Mouse (Mus musculus) Patski (cell line): ENCODE data around the gene Fam114a1. TPM values are rescaled to one million over a fixed set of nuclear protein-coding genes. Genes with fewer than 3 reads are reported as not detected.

ENCODE experiments used
- ATAC-seq: fragments of 100-300 bp; one replicate; pipeline ENCODE4 v1.8.0; 2021
- CTCF ChIA-PET: fragments of 350-600 bp; sonication (Branson Sonifier 250); formaldehyde crosslinking; loops from one replicate; lab custom pipeline; 2022; ENCODE audit warnings: inconsistent platforms; lab: Charles Lee
- POLR2A ChIA-PET: fragments of 350-600 bp; sonication (Branson Sonifier 250); formaldehyde crosslinking; loops from one replicate; lab custom pipeline; 2022; ENCODE audit warnings: antibody characterized with exemption, inconsistent platforms; lab: Charles Lee
- DNase-seq: peaks from one replicate; pipeline ENCODE4 v3.0.0-alpha.2; 2011; ENCODE audit warnings: low read depth, low spot score
- H3K27me3 ChIP-seq: fragments of 371-371 bp; one replicate; pipeline ENCODE4 v1.5.1; 2021
- CTCF ChIP-seq: fragments of 100-300 bp; IDR thresholded peaks from one replicate; pipeline ENCODE4 v1.5.1; 2021
- in situ Hi-C: fragments of 300-500 bp; cut with MboI; formaldehyde crosslinking; loops from 3 replicates; pipeline ENCODE4 v1.11.1; 2018; ENCODE audit warnings: low pct_unique_long_range_greater_than_20kb, mixed read lengths
- polyA plus RNA-seq: library from polyadenylated mRNA; unstranded; gene quantifications from one replicate; pipeline ENCODE4 v1.2.3, GENCODE M21; 2021

Gene Fam114a1
- 29.7 TPM for polyA plus RNA-seq

GRCm38 (mm10) chr5:64969861-64970771 is at the start of gene Fam114a1:
Gene Fam114a1 (plus strand): TSS chr5:64970071.
- CTCF ChIA-PET, result interaction anchor here (1.0 to 1.2 kb wide), 2 partner anchors 16 to 21 kb away, joined by 3 read pairs; no protein-coding TSS in a partner anchor
- no peak for TF ChIP-seq CTCF
- POLR2A ChIA-PET, result interaction anchor here (0.6 to 1.6 kb wide), 3 partner anchors 10 to 19 kb away, joined by 3 to 7 read pairs (median 3); no protein-coding TSS in a partner anchor
- in situ Hi-C loops, result loop anchor here (10.0 kb wide), 1 partner anchor 465 kb away; no protein-coding TSS in a partner anchor
- H3K27me3 ChIP-seq, result no peaks in the 10 kb centered on the region
- DNase-seq (no peak), ATAC-seq (peak; percentile 86)

- ATAC-seq, result no peak
- no peak for TF ChIP-seq CTCF
- POLR2A ChIA-PET, result no interaction called here
- CTCF ChIA-PET, result no interaction called here
- in situ Hi-C loops, result no loop called here
- no peaks in the 10 kb centered on the region for H3K27me3 ChIP-seq
- no peak for DNase-seq
Measured at GRCm38 (mm10) chr5:64922891-64923381, 46.9 kb upstream of the Fam114a1 start.

- DNase-seq (no peak), ATAC-seq (no peak)
- CTCF ChIA-PET, result interaction anchor here (0.8 to 1.8 kb wide), 6 partner anchors 13 to 51 kb away, joined by 3 to 10 read pairs (median 6); no protein-coding TSS in a partner anchor
- in situ Hi-C loops, result no loop called here
- no peak for TF ChIP-seq CTCF
- POLR2A ChIA-PET, result interaction anchor here (0.6 to 1.4 kb wide), 3 partner anchors 23 to 313 kb away, joined by 3 to 5 read pairs (median 4); no protein-coding TSS in a partner anchor
- no peaks in the 10 kb centered on the region for H3K27me3 ChIP-seq
Measured at GRCm38 (mm10) chr5:64932215-64932614, 37.7 kb upstream of the Fam114a1 start.

GRCm38 (mm10) chr5:64932775-64933174 is 37.1 kb upstream of the Fam114a1 start:
- in situ Hi-C loops, result no loop called here
- POLR2A ChIA-PET, result interaction anchor here (0.6 to 0.7 kb wide), 2 partner anchors 102 to 312 kb away, joined by 4 to 5 read pairs; no protein-coding TSS in a partner anchor
- CTCF ChIA-PET, result interaction anchor here (0.7 to 1.8 kb wide), 10 partner anchors 13 to 52 kb away, joined by 3 to 10 read pairs (median 6); no protein-coding TSS in a partner anchor
- ATAC-seq (no peak), DNase-seq (no peak)
- H3K27me3 ChIP-seq, result no peaks in the 10 kb centered on the region
- no peak for TF ChIP-seq CTCF

- in situ Hi-C loops, result loop anchor here (10.0 kb wide), 2 partner anchors 67 to 647 kb away; no protein-coding TSS in a partner anchor
- no peak for TF ChIP-seq CTCF
- H3K27me3 ChIP-seq, result no peaks in the 10 kb centered on the region
- ChIA-PET POLR2A (no interaction called here), CTCF (interaction anchor here (0.9 to 1.2 kb wide), 3 partner anchors 14 to 68 kb away, joined by 3 to 4 read pairs (median 3); no protein-coding TSS in a partner anchor)
- ATAC-seq (no peak), DNase-seq (no peak)
Measured at GRCm38 (mm10) chr5:64951486-64951885, 18.4 kb upstream of the Fam114a1 start.

GRCm38 (mm10) chr5:64954931-64955330 is 14.9 kb upstream of the Fam114a1 start:
- ChIA-PET POLR2A (no interaction called here), CTCF (interaction anchor here (1.3 to 2.3 kb wide), 5 partner anchors 15 to 71 kb away, joined by 3 to 8 read pairs (median 7); partner anchors contain the start of genes Fam114a1 and Tlr1)
- ATAC-seq, result no peak
- in situ Hi-C loops, result loop anchor here (5.0 to 10.0 kb wide), 3 partner anchors 70 to 650 kb away; no protein-coding TSS in a partner anchor
- DNase-seq, result peak; percentile 68
- no peaks in the 10 kb centered on the region for H3K27me3 ChIP-seq
- TF ChIP-seq CTCF, result no peak

GRCm38 (mm10) chr5:64958991-64959842 is 10.7 kb upstream of the Fam114a1 start:
- ATAC-seq (no peak), DNase-seq (no peak)
- in situ Hi-C loops, result loop anchor here (5.0 to 10.0 kb wide), 3 partner anchors 74 to 654 kb away; no protein-coding TSS in a partner anchor
- ChIA-PET CTCF (interaction anchor here (3.6 kb wide), 1 partner anchor 76 kb away, joined by 25 read pairs; no protein-coding TSS in a partner anchor), POLR2A (no interaction called here)
- TF ChIP-seq CTCF, result no peak
- H3K27me3 ChIP-seq, result no peaks in the 10 kb centered on the region

- TF ChIP-seq CTCF, result peak; percentile 70
- DNase-seq (no peak), ATAC-seq (no peak)
- ChIA-PET POLR2A (no interaction called here), CTCF (interaction anchor here (1.1 to 3.6 kb wide), 4 partner anchors 30 to 76 kb away, joined by 3 to 25 read pairs (median 4); no protein-coding TSS in a partner anchor)
- in situ Hi-C loops, result loop anchor here (5.0 to 10.0 kb wide), 4 partner anchors 75 to 655 kb away; no protein-coding TSS in a partner anchor
- H3K27me3 ChIP-seq, result no peaks in the 10 kb centered on the region
Measured at GRCm38 (mm10) chr5:64959843-64960230, 10.0 kb upstream of the Fam114a1 start, which contains the start of gene Tlr6. Gene Tlr6 (minus strand): TSS chr5:64960097.

- POLR2A ChIA-PET, result no interaction called here
- H3K27me3 ChIP-seq, result no peaks in the 10 kb centered on the region
- TF ChIP-seq CTCF, result no peak
- CTCF ChIA-PET, result interaction anchor here (1.1 to 3.6 kb wide), 4 partner anchors 29 to 77 kb away, joined by 3 to 25 read pairs (median 4); no protein-coding TSS in a partner anchor
- in situ Hi-C loops, result loop anchor here (10.0 kb wide), 1 partner anchor 456 kb away; no protein-coding TSS in a partner anchor
- ATAC-seq (no peak), DNase-seq (no peak)
Measured at GRCm38 (mm10) chr5:64960857-64961391, 8.9 kb upstream of the Fam114a1 start.
